Mouse (Mus musculus): ENCODE measurements at regions not wholly inside any gene's neighbourhood (a gene's known extent, or its start where the extent isn't known, plus 50 kb on each side); places are given as distances from the start of the nearest gene placed in this dataset.

GRCm38 (mm10) chr1:164620129-164620528 is 162.0 kb upstream of the Atp1b1 start:
- no peaks in the 10 kb centered on the region for H3K4me1 ChIP-seq (replicated peaks)
- WGBS, result 84% methylated on average over 1 of the region's 1 CpGs
- no peaks in the 10 kb centered on the region for H3K27me3 ChIP-seq (replicated peaks)
- H3K4me3 ChIP-seq (replicated peaks), result no peak overlapping the region
- H3K36me3 ChIP-seq, result no peaks in the 10 kb centered on the region
- H3K9me3 ChIP-seq, result no peaks in the 10 kb centered on the region
- no peak overlapping the region for H3K27ac ChIP-seq
- ATAC-seq, result no peak
- H3K4me2 ChIP-seq (replicated peaks), result no peak overlapping the region
- H3K9ac ChIP-seq, result no peak overlapping the region

DNA sequence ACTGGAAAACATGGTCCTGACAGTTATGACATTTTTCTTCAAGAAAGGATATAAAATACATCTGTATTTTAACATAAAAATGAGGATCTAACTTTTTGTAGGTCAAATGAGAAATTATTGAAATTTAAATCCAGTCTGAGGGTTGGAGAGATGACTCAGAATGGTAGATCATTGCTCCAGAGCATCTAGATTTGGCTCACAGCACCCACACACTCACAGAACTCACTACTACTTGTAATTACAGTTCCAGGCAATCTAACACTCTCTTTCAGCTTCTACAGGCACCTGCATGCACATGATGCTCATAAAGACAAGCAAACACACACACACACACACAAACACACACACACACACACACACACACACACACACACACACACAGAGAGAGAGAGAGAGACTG is 159.7 kb upstream of the Atp1b1 start:
- Histone ChIP-seq H3K4me3 (replicated peaks) (no peak overlapping the region), H3K4me2 (replicated peaks) (no peak overlapping the region), H3K9ac (no peak overlapping the region), H3K27me3 (replicated peaks) (no peaks in the 10 kb centered on the region), H3K27ac (no peak overlapping the region), H3K36me3 (no peaks in the 10 kb centered on the region), H3K9me3 (no peaks in the 10 kb centered on the region), H3K4me1 (replicated peaks) (no peaks in the 10 kb centered on the region)
- ATAC-seq, result no peak

GRCm38 (mm10) chr1:164607061-164607460 is 148.9 kb upstream of the Atp1b1 start:
- H3K27me3 ChIP-seq (replicated peaks), result no peaks in the 10 kb centered on the region
- H3K4me1 ChIP-seq (replicated peaks), result no peaks in the 10 kb centered on the region
- no peak overlapping the region for H3K4me2 ChIP-seq (replicated peaks)
- ATAC-seq, result no peak
- H3K36me3 ChIP-seq, result no peaks in the 10 kb centered on the region
- H3K27ac ChIP-seq, result no peak overlapping the region
- H3K9ac ChIP-seq, result no peak overlapping the region
- no peak overlapping the region for H3K4me3 ChIP-seq (replicated peaks)
- no peaks in the 10 kb centered on the region for H3K9me3 ChIP-seq
- WGBS, result 87% methylated on average over 5 of the region's 5 CpGs

- Histone ChIP-seq H3K4me1 (replicated peaks) (no peaks in the 10 kb centered on the region), H3K4me2 (replicated peaks) (no peak overlapping the region), H3K36me3 (no peaks in the 10 kb centered on the region), H3K27ac (no peak overlapping the region), H3K9me3 (no peaks in the 10 kb centered on the region), H3K4me3 (replicated peaks) (no peak overlapping the region), H3K9ac (no peak overlapping the region), H3K27me3 (replicated peaks) (no peaks in the 10 kb centered on the region)
- ATAC-seq, result no peak
- 64% methylated on average over 8 of the region's 8 CpGs for WGBS
Measured at GRCm38 (mm10) chr1:164606141-164606754, 148.1 kb upstream of the Atp1b1 start.

DNA sequence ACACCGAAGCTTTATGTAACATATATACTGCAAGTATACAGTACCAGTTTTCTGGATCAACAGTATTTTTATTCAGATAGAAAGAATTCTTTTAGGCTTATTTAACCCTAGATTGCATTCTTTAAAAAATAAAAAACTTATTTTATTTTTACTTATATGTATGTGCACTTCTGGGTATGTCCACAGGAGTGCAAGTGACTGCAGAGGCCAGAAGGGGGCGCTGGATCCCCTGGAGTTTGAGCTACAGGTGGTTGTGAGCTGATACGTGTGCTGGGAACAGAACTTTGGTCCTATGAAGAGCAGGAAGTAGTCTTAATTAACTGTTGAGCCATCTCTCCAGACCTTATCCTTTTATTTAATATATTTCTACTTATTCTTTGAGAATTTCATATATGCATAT is 145.3 kb upstream of the Atp1b1 start:
- no peaks in the 10 kb centered on the region for H3K27me3 ChIP-seq (replicated peaks)
- H3K27ac ChIP-seq, result no peak overlapping the region
- H3K9ac ChIP-seq, result no peak overlapping the region
- H3K36me3 ChIP-seq, result no peaks in the 10 kb centered on the region
- ATAC-seq, result no peak
- no peak overlapping the region for H3K4me3 ChIP-seq (replicated peaks)
- WGBS, result 75% methylated on average over 3 of the region's 3 CpGs
- H3K4me1 ChIP-seq (replicated peaks), result no peaks in the 10 kb centered on the region
- H3K9me3 ChIP-seq, result no peaks in the 10 kb centered on the region
- no peak overlapping the region for H3K4me2 ChIP-seq (replicated peaks)

DNA sequence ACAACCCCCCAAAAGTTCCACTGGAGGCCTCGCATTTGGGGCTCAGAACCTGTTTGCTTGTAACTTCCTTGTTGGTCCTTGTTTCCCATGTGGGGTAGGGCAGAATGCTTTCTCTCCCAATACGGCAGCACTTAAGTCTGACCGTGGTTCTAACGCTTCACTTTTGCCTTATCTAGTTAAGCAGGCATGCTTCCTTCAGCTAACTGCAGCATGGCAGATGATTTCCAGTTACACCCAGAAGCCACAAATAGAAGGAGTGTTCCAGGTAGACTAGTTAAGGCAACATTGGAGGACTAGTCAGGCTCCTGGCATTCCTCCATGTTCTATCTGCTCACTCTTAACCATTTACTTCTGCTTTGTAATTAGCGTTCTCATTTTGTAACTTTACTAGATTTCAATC is 144.4 kb upstream of the Atp1b1 start:
- H3K27ac ChIP-seq, result no peak overlapping the region

GRCm38 (mm10) chr1:164590205-164590613 is 132.1 kb upstream of the Atp1b1 start:
- ATAC-seq, result no peak
- H3K27ac ChIP-seq, result no peak overlapping the region
- no peaks in the 10 kb centered on the region for H3K36me3 ChIP-seq
- H3K4me1 ChIP-seq (replicated peaks), result no peaks in the 10 kb centered on the region
- WGBS, result 85% methylated on average over 3 of the region's 3 CpGs
- H3K4me2 ChIP-seq (replicated peaks), result no peak overlapping the region
- H3K9ac ChIP-seq, result no peak overlapping the region
- no peaks in the 10 kb centered on the region for H3K9me3 ChIP-seq
- H3K4me3 ChIP-seq (replicated peaks), result no peak overlapping the region
- no peaks in the 10 kb centered on the region for H3K27me3 ChIP-seq (replicated peaks)

More for the DNA sequence above, 144.4 kb upstream of the Atp1b1 start:
- Histone ChIP-seq H3K36me3 (no peaks in the 10 kb centered on the region), H3K4me2 (replicated peaks) (no peak overlapping the region), H3K9ac (no peak overlapping the region), H3K27me3 (replicated peaks) (no peaks in the 10 kb centered on the region), H3K4me3 (replicated peaks) (no peak overlapping the region), H3K4me1 (replicated peaks) (no peaks in the 10 kb centered on the region), H3K9me3 (no peaks in the 10 kb centered on the region)
- WGBS, result 93% methylated on average over 5 of the region's 5 CpGs
- ATAC-seq, result no peak

- H3K4me2 ChIP-seq (replicated peaks), result no peak overlapping the region
- WGBS, result 40% methylated on average over 11 of the region's 11 CpGs
- no peaks in the 10 kb centered on the region for H3K27me3 ChIP-seq (replicated peaks)
- ATAC-seq, result 0 out of 2 replicates have a peak, but pooled peaks have one; percentile 39
- no peaks in the 10 kb centered on the region for H3K36me3 ChIP-seq
- no peak overlapping the region for H3K4me3 ChIP-seq (replicated peaks)
- H3K9ac ChIP-seq, result no peak overlapping the region
- H3K4me1 ChIP-seq (replicated peaks), result no peaks in the 10 kb centered on the region
- no peaks in the 10 kb centered on the region for H3K9me3 ChIP-seq
- H3K27ac ChIP-seq, result no peak overlapping the region
Measured at GRCm38 (mm10) chr1:164586066-164586989, 128.2 kb upstream of the Atp1b1 start.

DNA sequence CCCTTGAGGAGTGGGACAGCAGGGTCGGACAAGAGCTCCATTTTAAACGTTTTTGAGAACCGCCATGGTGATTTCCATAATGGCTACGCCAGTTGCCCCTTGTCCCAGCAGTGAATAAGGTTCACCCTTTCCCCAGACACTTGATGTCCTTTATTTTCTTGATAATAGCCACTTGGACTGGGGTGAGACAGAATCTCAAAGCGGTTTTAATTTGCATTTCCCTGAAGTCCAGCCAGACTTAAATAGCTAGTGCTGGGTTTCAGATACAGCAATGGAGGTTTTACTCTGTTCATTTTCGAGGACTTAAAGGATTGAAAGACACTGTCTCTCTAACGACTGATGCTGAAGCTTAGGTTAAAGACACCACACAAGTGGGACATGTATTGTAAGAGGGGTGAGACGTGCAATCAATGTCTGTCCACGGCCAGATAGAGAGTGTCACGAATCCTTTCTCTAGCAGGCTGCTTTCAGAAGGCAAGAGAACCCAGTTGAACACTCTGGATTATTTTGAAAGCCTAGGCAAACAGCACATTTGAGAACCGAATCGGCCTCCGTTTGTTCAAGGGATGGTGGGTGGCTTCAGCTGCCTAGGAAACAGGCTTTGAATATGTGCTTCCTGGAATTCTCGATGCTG is 118.8 kb upstream of the Atp1b1 start:
- H3K36me3 ChIP-seq, result no peaks in the 10 kb centered on the region
- H3K27ac ChIP-seq, result no peak overlapping the region
- 76% methylated on average over 14 of the region's 14 CpGs for WGBS
- H3K9me3 ChIP-seq, result no peaks in the 10 kb centered on the region
- no peak overlapping the region for H3K4me3 ChIP-seq (replicated peaks)
- H3K4me1 ChIP-seq (replicated peaks), result no peaks in the 10 kb centered on the region
- no peaks in the 10 kb centered on the region for H3K27me3 ChIP-seq (replicated peaks)
- ATAC-seq, result no peak
- H3K9ac ChIP-seq, result no peak overlapping the region
- H3K4me2 ChIP-seq (replicated peaks), result no peak overlapping the region

GRCm38 (mm10) chr1:164573639-164574038 is 115.5 kb upstream of the Atp1b1 start:
- Histone ChIP-seq H3K27ac (no peak overlapping the region), H3K4me2 (replicated peaks) (no peak overlapping the region), H3K4me1 (replicated peaks) (no peaks in the 10 kb centered on the region), H3K36me3 (no peaks in the 10 kb centered on the region), H3K9ac (no peak overlapping the region), H3K4me3 (replicated peaks) (no peak overlapping the region), H3K9me3 (no peaks in the 10 kb centered on the region), H3K27me3 (replicated peaks) (no peaks in the 10 kb centered on the region)
- ATAC-seq, result no peak
- WGBS, result 83% methylated on average over 5 of the region's 5 CpGs

DNA sequence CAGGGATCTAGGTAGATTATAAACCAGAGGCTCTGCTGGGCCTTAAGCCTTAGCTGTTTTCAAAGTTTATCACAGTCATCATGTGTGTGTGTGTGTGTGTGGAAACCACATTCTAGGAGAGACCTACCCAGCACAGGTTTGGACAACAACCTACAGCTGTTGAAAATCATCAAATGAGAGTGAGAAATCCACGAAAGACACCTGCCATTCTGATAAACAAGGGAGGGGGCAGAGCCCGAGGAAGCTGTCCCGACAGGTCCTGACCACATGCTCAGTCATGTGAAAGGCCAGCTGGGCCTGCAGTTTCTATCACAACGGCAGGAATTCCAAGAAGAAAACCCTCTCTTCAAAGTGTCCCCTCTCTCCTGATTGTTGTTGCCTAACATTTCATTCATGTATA is 114.0 kb upstream of the Atp1b1 start:
- H3K9me3 ChIP-seq, result no peaks in the 10 kb centered on the region
- H3K36me3 ChIP-seq, result no peaks in the 10 kb centered on the region
- no peak overlapping the region for H3K4me2 ChIP-seq (replicated peaks)
- H3K4me3 ChIP-seq (replicated peaks), result no peak overlapping the region
- no peak overlapping the region for H3K9ac ChIP-seq
- ATAC-seq, result peak; percentile 28; the same call in 1 of the 2 replicates
- H3K27me3 ChIP-seq (replicated peaks), result no peaks in the 10 kb centered on the region
- WGBS, result 39% methylated on average over 4 of the region's 4 CpGs
- no peak overlapping the region for H3K27ac ChIP-seq
- no peaks in the 10 kb centered on the region for H3K4me1 ChIP-seq (replicated peaks)

DNA sequence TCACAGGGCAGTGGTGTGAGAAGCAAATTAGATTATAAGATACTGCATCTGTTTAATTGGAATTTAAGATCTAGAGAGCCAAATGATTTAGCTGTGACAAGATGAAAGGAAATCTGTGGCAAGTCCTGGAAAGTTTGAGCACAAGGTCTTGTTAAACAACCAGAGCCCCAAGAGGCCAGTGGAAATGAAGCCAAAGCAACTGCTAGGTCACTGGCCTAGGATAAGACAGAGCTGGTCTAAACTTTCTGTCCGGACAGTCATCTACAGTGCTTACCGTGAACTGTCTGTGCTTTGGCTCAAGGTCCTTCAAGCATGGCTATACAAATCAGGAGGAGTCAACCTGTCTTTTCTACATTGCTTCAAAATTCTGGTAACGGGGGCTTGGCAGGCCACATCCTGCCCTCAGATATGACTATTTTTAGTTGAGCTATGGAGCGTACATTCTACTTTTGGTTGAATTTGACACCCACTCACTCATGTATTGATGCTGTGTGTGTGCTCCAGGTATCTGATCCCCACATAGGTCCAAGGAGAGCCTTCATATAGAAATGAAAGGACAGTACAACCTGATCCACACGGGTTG is 113.4 kb upstream of the Atp1b1 start:
- Histone ChIP-seq H3K27ac (no peak overlapping the region), H3K4me1 (replicated peaks) (no peaks in the 10 kb centered on the region), H3K4me3 (replicated peaks) (no peak overlapping the region), H3K9me3 (no peaks in the 10 kb centered on the region), H3K9ac (no peak overlapping the region), H3K36me3 (no peaks in the 10 kb centered on the region), H3K27me3 (replicated peaks) (no peaks in the 10 kb centered on the region), H3K4me2 (replicated peaks) (no peak overlapping the region)
- WGBS, result 88% methylated on average over 5 of the region's 5 CpGs
- no peak for ATAC-seq

Data from intestine, embryonic 15.5 days (tissue).